In the genomic region with DNA sequence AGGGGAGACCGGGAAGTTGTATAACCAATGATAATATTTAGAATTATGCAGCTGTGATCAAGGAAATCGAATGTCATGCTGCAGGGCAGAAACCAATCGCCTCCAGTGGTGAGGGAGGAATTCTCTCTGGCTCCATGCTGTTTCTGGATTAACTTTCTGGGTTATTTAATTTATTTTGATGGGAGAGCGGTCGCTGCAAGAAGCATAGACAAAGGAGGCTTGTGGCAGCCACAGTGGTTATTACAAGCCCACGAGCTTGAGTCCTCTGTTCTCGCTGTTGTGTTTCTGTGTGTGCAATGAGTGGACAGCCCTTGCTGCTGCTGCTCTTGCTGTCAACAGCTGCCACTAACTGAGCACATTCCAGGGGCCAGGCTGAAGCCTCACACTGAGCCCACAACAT, we compare ENCODE assay signal across 28 mouse cellular contexts. TPM values are rescaled to one million over a fixed set of nuclear protein-coding genes. Genes with fewer than 3 reads are reported as not detected.
DNase-seq lines count a peak whose midpoint lies in the region; ATAC-seq and TF ChIP-seq lines count a peak whose summit lies in the region.
"Had no signal": no experiment of that assay in that cellular context is flagged by ENCODE, and none has a peak within 500 bp of the region (broad histone marks: within the 10 kb centered on the region; RNA-seq: fewer than 3 reads in every experiment).

No protein-coding gene starts in this region.

- TF ChIP-seq POLR2A in olfactory bulb, adult 2 months (IDR thresholded peaks at IDR 0.05; ENCODE audit: insufficient read depth, low read depth, low read length): no peak

- H3K36me3 ChIP-seq in heart, embryonic 10.5 days: no peaks in the 10 kb centered on the region
- H3K36me3 ChIP-seq in heart, embryonic 16.5 days (ENCODE audit: control insufficient read depth, insufficient read depth): no peaks in the 10 kb centered on the region
- peaks cover 5% of the 10 kb centered on the region for H3K36me3 ChIP-seq in forebrain, embryonic 10.5 days (replicated peaks)
- H3K36me3 ChIP-seq: embryonic facial prominence, embryonic 10.5 days; embryonic facial prominence, embryonic 15.5 days; hindbrain, embryonic 12.5 days; liver, embryonic 12.5 days; neural tube, embryonic 13.5 days had no signal

- no peak for TF ChIP-seq CTCF in olfactory bulb, adult 2 months (IDR thresholded peaks at IDR 0.05; ENCODE audit: insufficient read depth, low read depth, low read length)

- WGBS in heart, embryonic 10.5 days: 69% methylated on average over 7 of the region's 7 CpGs
- 64% methylated on average over 7 of the region's 7 CpGs for WGBS in heart, embryonic 16.5 days
- 45% methylated on average over 7 of the region's 7 CpGs for WGBS in olfactory bulb, adult 2 months
- WGBS in forebrain, embryonic 10.5 days: 66% methylated on average over 7 of the region's 7 CpGs

- H3K27me3 ChIP-seq in heart, embryonic 10.5 days (ENCODE audit: insufficient read depth, poor library complexity, severe bottlenecking): no peaks in the 10 kb centered on the region
- H3K27me3 ChIP-seq in heart, embryonic 16.5 days (ENCODE audit: control insufficient read depth, insufficient read depth, low read length): no peaks in the 10 kb centered on the region
- H3K27me3 ChIP-seq in forebrain, embryonic 10.5 days (ENCODE audit: poor library complexity, severe bottlenecking): no peaks in the 10 kb centered on the region
- H3K27me3 ChIP-seq: embryonic facial prominence, embryonic 15.5 days; hindbrain, embryonic 12.5 days; liver, embryonic 12.5 days; neural tube, embryonic 13.5 days had no signal

- H3K9me3 ChIP-seq in heart, embryonic 10.5 days: no peaks in the 10 kb centered on the region
- H3K9me3 ChIP-seq in heart, embryonic 16.5 days (replicated peaks; ENCODE audit: control insufficient read depth, low read length): no peaks in the 10 kb centered on the region
- H3K9me3 ChIP-seq in forebrain, embryonic 10.5 days: no peaks in the 10 kb centered on the region
- H3K9me3 ChIP-seq: embryonic facial prominence, embryonic 10.5 days; embryonic facial prominence, embryonic 15.5 days; hindbrain, embryonic 12.5 days; liver, embryonic 12.5 days; neural tube, embryonic 13.5 days had no signal

- H3K4me2 ChIP-seq in heart, embryonic 16.5 days (ENCODE audit: low read depth, low read length): peak overlapping the region; percentile 5; the same call in 1 of the 2 replicates
- H3K4me2 ChIP-seq: embryonic facial prominence, embryonic 15.5 days; hindbrain, embryonic 12.5 days; liver, embryonic 12.5 days; midbrain, embryonic 11.5 days; neural tube, embryonic 13.5 days had no signal

- H3K4me3 ChIP-seq in heart, embryonic 10.5 days: no peak overlapping the region
- no peak overlapping the region for H3K4me3 ChIP-seq in heart, embryonic 16.5 days (ENCODE audit: low read length)
- H3K4me3 ChIP-seq in olfactory bulb, adult 2 months (ENCODE audit: insufficient read depth, low read depth, low read length): no peak overlapping the region
- no peak overlapping the region for H3K4me3 ChIP-seq in forebrain, embryonic 10.5 days
- H3K4me3 ChIP-seq: embryonic facial prominence, embryonic 10.5 days; embryonic facial prominence, embryonic 15.5 days; gastrocnemius, adult 2 months; hindbrain, embryonic 12.5 days; left cerebral cortex, adult 2 months; liver, embryonic 12.5 days; neural tube, embryonic 13.5 days had no signal

- H3K4me1 ChIP-seq in heart, embryonic 10.5 days: peaks cover 24% of the 10 kb centered on the region; the same call in 1 of the 2 replicates
- peaks cover 11% of the 10 kb centered on the region; the same call in 1 of the 2 replicates for H3K4me1 ChIP-seq in heart, embryonic 16.5 days (ENCODE audit: control insufficient read depth, insufficient read depth, low read length)
- no peaks in the 10 kb centered on the region; the same call in 1 of the 2 replicates for H3K4me1 ChIP-seq in olfactory bulb, adult 2 months (ENCODE audit: control insufficient read depth, insufficient read depth, low read length)
- peaks cover 16% of the 10 kb centered on the region for H3K4me1 ChIP-seq in forebrain, embryonic 10.5 days
- H3K4me1 ChIP-seq: liver, embryonic 12.5 days had no signal

- peak overlapping the region; percentile 62 for H3K27ac ChIP-seq in heart, embryonic 10.5 days
- no peak overlapping the region for H3K27ac ChIP-seq in heart, embryonic 16.5 days (ENCODE audit: low read length)
- 0 out of 2 replicates have a peak overlapping the region, but pooled peaks have one; percentile 5 for H3K27ac ChIP-seq in olfactory bulb, adult 2 months (ENCODE audit: insufficient read depth, low read depth, low read length)
- no peak overlapping the region for H3K27ac ChIP-seq in forebrain, embryonic 10.5 days
- H3K27ac ChIP-seq: embryonic facial prominence, embryonic 10.5 days; embryonic facial prominence, embryonic 15.5 days; gastrocnemius, adult 2 months; hindbrain, embryonic 12.5 days; left cerebral cortex, adult 2 months; liver, embryonic 12.5 days; neural tube, embryonic 13.5 days had no signal

- intact Hi-C loops in heart, postnatal 14 days (cut with DNase I): no loop called here

- no peak for ATAC-seq in heart, embryonic 16.5 days (replicated peaks; ENCODE audit: extremely low read depth, insufficient read depth, low FRiP score)
- ATAC-seq: forebrain, embryonic 16.5 days; intestine, postnatal 0 days; liver, embryonic 12.5 days; liver, postnatal 0 days; midbrain, embryonic 16.5 days had no signal

- no peak overlapping the region for H3K9ac ChIP-seq in heart, embryonic 16.5 days (ENCODE audit: low read length)
- H3K9ac ChIP-seq: embryonic facial prominence, embryonic 15.5 days; hindbrain, embryonic 12.5 days; liver, embryonic 12.5 days; liver, postnatal 0 days; neural tube, embryonic 13.5 days had no signal

- no peak for DNase-seq in heart, embryonic 10.5 days (ENCODE audit: low spot score)
- DNase-seq in heart, adult 8-10 months (ENCODE audit: low spot score): no peak
- DNase-seq in heart, postnatal 14 days: no peak
- peak; percentile 61 for DNase-seq in Muller cell, postnatal 12 days (ENCODE audit: inconsistent ontology term)
- DNase-seq in thymus, postnatal 36 days: no peak
- DNase-seq in forebrain, embryonic 10.5 days (ENCODE audit: extremely low spot score, low spot score): no peak
- DNase-seq: adrenal gland, postnatal 36 days; cerebellum, adult 8-10 months; cerebellum, postnatal 25 days; gastrocnemius, adult 2 months; kidney, postnatal 14 days; liver, postnatal 0 days; lung, postnatal 36 days; right cerebral cortex, postnatal 25 days; spleen, adult 18-20 months; thymus, postnatal 14 days had no signal

RNA-seq across cellular contexts. Expression of gene Slc1a3, which starts 28.6 kb away (rescaled TPM):
- 26.2 and 33.4 TPM in 2 replicates for polyA plus RNA-seq in heart, embryonic 10.5 days (2016; fragmentation: Nextera tagmentation; extraction: Ambion mirVana)
- 1 to 10 TPM; 1.4 to 1.8 (median 1.7) TPM for total RNA-seq in heart, adult 8-10 months (2022)
- polyA plus RNA-seq in heart, embryonic 16.5 days (2015; fragmentation: Nextera tagmentation; extraction: Ambion mirVana): 11.5 and 15.2 TPM in 2 replicates
- 1 to 10 TPM; 1.9 to 3.2 TPM for total RNA-seq in heart, postnatal 14 days (2021)
- polyA plus RNA-seq in olfactory bulb, adult 2 months (2012; ENCODE audit: insufficient read depth, insufficient read length, low replicate concordance, missing spikeins): 294 and 312 TPM in 2 replicates
- polyA plus RNA-seq in forebrain, embryonic 10.5 days (2016; fragmentation: Nextera tagmentation; extraction: Ambion mirVana): 27.0 and 29.0 TPM in 2 replicates

Comparison
In these comparisons a context has a peak if more than half of its experiments do, and no peak if none do; other contexts are left out.
1. H3K27ac ChIP-seq: peak in heart, embryonic 10.5 days (single experiment) and olfactory bulb, adult 2 months (single experiment); none in heart, embryonic 16.5 days (single experiment) and forebrain, embryonic 10.5 days (single experiment).